Mouse (Mus musculus) thymus, postnatal 25 days (tissue): ENCODE data around the gene Snupn.
"Not testable (repeated sequence)": the region's sequence is repeated elsewhere in the genome, so short reads cannot be mapped to it uniquely, and the experiment has no call there.

Experiments used
- DNase-seq: peaks from one replicate; pipeline ENCODE4 v3.0.0; 2022

Snupn gene

GRCm38 (mm10) chr9:56936861-56937222 lies 13.8 kb upstream of the Snupn start:
- no peak for DNase-seq

GRCm38 (mm10) chr9:56937223-56938160 lies 13.2 kb upstream of the Snupn start, which contains the start of gene Imp3:
Gene Imp3, plus strand, starts transcription at chr9:56937475.
- DNase-seq, result peak; percentile 90

- no peak for DNase-seq
Measured at GRCm38 (mm10) chr9:56938374-56938773, 12.3 kb upstream of the Snupn start.

- DNase-seq, result peak; percentile 65
Measured at GRCm38 (mm10) chr9:56947481-56947880, 3.2 kb upstream of the Snupn start.

GRCm38 (mm10) chr9:56948699-56949098 lies 2.0 kb upstream of the Snupn start:
- not testable (repeated sequence) for DNase-seq

- DNase-seq, result peak; percentile 21
Measured at GRCm38 (mm10) chr9:56949767-56950166, 911 bp upstream of the Snupn start.

GRCm38 (mm10) chr9:56953562-56953961 lies 2.9 kb downstream of the Snupn start:
- DNase-seq, result no peak

GRCm38 (mm10) chr9:56956966-56957675 lies 6.4 kb downstream of the Snupn start:
- no peak for DNase-seq

GRCm38 (mm10) chr9:56958689-56959088 lies 8.0 kb downstream of the Snupn start:
- no peak for DNase-seq

GRCm38 (mm10) chr9:56961591-56961990 lies 10.9 kb downstream of the Snupn start:
- no peak for DNase-seq

- no peak for DNase-seq
Measured at GRCm38 (mm10) chr9:56970158-56970557, 19.5 kb downstream of the Snupn start.

- DNase-seq, result no peak
Measured at GRCm38 (mm10) chr9:56973960-56974524, 23.4 kb downstream of the Snupn start.

- DNase-seq, result no peak
Measured at GRCm38 (mm10) chr9:56975199-56975598, 24.5 kb downstream of the Snupn start.

- no peak for DNase-seq
Measured at GRCm38 (mm10) chr9:56980186-56980585, 29.5 kb downstream of the Snupn start.

GRCm38 (mm10) chr9:56981502-56981901 lies 30.8 kb downstream of the Snupn start:
- no peak for DNase-seq

- DNase-seq, result peak; percentile 85
Measured at GRCm38 (mm10) chr9:56994286-56995197, 43.9 kb downstream of the Snupn start, which contains the start of gene Ptpn9. Gene Ptpn9, plus strand, starts transcription at chr9:56994923.

GRCm38 (mm10) chr9:56995198-56996027 lies 44.7 kb downstream of the Snupn start:
- DNase-seq, result peak; percentile 56

GRCm38 (mm10) chr9:56996028-56996346 lies 45.3 kb downstream of the Snupn start:
- peak; percentile 14 for DNase-seq

GRCm38 (mm10) chr9:56997206-56997605 lies 46.5 kb downstream of the Snupn start:
- DNase-seq, result not testable (repeated sequence)

- DNase-seq, result no peak
Measured at GRCm38 (mm10) chr9:57003011-57003410, 52.3 kb downstream of the Snupn start.

- DNase-seq, result no peak
Measured at GRCm38 (mm10) chr9:57012393-57012792, 61.7 kb downstream of the Snupn start.

GRCm38 (mm10) chr9:57012895-57013294 lies 62.2 kb downstream of the Snupn start:
- no peak for DNase-seq
